Mouse (Mus musculus) 3134 (cell line): Measurements from ENCODE around the gene Shld2.
A peak's percentile ranks its signal among the peaks of the same experiment; 100 is the strongest.
"Not testable (repeated sequence)": the region's sequence is repeated elsewhere in the genome, so short reads cannot be mapped to it uniquely, and the experiment has no call there.

Source experiments
- DNase-seq: peaks from one replicate; pipeline ENCODE4 v3.0.0-alpha.2; 2011; ENCODE audit warnings: low spot score; ENCODE audit not compliant: insufficient read length; ENCODE audit errors: extremely low read depth

Shld2 gene

DNA sequence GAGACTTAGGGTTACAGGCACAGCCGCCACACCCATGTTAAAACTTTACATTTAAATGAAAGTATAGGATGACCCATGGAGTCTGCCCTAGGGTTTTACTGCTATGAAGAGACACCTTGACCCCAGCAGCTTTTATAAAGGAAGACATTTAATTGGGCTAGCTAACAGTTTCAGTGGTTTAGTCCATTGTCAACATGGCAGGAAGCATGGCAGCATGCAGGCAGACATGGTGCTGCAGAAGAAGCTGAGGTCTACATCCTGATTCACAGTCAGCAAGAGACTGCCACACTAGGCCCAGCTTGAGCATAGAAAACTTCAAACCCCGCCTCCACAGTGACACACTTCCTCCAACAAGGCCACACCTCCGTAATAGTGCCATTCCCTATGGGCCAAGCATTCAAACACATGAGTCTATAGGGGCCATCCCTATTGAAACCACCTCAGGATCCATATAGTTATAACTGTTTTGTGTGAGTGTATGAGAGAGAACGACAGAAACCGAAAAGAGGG is 13.3 kb upstream of the Shld2 start:
- no peak for DNase-seq

DNA sequence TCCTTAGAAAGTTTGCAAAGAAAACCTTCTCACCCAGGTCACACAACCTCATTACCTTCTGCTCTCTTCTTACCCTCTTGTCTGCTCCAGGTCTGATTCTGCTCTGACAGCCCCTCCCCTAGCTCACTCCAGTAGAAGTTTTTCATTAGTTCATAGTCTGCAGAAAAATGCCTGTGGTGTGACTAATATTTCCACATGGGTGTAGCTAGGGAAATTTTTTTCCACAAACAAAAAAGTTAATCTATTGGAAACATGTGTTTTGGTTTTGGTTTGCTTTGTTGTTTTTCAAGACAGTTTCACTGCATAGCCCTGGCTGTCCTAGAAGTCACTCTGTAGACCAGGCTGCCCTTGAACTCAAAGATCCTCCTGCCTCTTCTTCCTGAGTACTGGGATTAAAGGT is 7.8 kb upstream of the Shld2 start:
- DNase-seq, result peak; percentile 53

DNA sequence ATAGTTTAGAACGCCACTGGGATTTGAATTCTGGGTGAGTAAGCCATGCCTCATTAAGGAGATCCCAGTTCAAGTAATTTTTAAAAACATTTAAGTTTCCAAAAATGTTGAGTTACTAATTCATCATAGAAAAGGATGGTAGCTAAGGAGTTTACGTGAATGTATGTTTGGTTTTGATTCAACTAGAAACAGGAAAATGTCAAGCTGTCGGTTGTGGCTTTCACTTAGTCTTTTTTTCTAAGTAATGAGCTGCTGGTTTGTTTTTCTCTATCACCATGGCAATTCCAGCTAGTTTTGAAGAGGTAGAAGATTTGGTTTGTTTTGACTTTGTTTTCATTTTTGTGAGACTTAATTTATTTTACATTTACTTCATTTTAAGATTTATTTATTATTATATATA is 7.1 kb upstream of the Shld2 start:
- DNase-seq, result no peak

DNA sequence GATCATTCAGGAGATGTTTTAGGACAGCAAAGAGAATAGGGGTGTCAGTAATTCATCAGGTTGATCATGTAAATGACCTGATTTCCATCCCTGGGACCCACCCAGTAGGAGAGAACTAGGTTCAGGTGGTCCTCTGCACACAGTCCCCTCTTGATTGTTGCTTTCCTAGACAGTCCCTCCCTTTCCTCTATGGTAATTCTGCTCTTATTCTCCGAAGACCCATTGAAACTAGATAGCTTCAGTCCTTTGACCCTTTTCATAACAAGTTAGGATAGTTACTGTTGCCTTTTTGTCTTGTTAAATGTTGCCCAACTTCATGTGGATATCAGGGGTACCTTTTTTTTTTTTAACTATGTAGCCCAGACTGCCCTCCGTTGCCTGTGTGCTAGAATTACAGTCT is 6.1 kb upstream of the Shld2 start:
- DNase-seq, result no peak

DNA sequence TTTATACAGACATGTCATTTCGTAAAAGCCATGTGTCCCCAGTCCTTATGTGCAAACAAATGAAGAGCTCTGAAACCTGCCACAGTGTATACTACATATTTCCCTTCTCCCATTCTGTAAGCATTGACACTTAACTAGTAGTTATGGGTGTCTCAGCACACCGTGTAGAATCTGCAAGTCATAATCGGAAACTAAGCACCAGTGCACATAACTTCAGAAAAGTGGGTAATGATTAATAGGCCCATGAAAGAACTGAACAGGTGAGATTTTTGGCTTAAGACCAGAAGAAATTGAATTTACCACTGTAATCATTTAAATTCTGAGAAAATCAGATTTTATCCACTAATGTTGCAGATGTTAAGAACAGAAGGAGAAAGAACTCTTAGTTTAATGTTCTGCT is 4.5 kb upstream of the Shld2 start:
- DNase-seq, result no peak

DNA sequence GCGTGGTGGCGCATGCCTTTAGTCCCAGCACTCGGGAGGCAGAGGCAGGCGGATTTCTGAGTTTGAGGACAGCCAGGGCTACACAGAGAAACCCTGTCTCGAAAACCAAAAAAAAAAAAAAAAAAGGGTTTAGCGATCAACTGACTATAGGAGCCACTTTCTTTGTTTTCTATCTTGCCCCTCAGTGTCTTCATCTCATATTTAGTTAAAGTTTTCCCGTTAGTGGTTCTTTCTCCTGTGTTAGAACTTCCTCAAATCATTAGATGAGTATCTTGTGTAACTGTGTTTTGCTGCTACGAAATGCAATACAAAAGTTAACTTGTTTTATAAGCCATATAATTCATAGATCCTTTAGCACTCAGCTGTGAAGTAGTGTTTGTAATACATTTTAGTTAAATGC is 4.1 kb upstream of the Shld2 start:
- DNase-seq, result not testable (repeated sequence)

DNA sequence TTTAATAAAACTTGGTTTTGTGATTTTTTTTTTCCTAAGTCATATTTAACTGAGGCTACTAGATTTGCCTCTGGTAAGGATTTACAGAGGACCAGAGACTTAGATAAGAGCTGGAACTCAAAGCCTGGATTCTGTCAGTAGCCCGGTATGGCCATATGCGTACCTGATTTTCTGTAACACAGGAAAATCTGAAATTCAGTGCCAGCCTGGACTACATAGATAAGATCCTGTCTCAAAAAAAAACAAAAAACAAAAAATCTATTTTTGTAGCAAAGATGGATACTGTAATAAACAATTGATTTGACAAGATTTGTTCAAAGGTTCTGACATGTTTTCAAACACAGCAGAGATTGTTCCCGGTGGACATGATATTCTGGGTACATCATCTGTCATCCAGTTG is 3.3 kb upstream of the Shld2 start:
- no peak for DNase-seq

DNA sequence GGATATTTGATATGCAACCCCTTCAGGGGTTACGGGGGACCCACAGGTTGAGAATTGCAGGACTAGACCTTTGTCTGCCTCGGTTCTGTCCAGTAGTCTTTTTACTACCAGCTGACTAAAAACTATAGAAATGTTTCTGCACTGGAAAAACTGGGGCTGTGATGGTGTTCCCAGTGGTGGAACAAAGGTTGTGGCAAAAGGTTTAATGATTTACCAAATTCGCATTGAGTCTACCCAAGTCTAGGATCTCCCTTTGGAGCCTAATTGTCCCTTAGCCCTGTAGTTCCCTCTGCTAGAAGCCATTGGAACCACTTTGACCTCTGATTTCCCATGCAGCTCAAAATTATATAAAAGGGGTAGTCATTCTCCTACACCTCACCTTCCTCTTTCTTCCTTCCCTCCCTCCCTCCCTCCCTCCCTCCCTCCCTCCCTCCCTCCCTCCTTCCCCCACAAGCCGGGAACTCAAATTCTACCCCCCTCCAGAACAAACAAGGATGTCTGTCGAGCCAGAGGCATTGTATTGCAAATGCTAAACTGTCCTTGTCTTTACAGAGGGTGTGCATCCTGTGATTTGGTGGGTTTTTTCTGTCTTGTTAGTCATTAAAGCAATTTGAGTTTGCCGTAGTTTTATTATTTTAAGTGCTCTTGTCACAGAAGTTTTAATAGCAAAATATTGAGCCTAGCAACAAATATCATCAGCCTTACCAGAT is 2.2 kb upstream of the Shld2 start:
- DNase-seq, result no peak

DNA sequence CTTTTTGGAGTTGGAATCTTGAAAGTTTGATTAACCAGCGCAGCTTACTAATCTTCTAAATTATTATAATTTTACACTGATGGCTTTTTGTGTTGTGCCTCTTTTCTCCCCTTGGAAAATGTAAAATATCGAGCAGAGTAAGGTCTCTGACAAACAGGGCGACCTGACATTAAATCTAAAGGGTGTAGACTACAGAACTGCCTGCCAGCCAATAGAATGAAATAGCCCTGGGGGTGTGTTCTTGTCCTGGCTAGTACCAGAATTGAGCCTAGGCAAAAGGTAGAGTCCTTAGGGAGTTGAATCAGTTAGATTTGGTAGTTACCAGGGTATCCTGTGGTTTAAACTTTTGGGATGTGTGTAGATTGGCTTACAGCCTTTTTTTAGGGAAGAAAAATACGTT is 1.4 kb upstream of the Shld2 start:
- DNase-seq, result no peak

DNA sequence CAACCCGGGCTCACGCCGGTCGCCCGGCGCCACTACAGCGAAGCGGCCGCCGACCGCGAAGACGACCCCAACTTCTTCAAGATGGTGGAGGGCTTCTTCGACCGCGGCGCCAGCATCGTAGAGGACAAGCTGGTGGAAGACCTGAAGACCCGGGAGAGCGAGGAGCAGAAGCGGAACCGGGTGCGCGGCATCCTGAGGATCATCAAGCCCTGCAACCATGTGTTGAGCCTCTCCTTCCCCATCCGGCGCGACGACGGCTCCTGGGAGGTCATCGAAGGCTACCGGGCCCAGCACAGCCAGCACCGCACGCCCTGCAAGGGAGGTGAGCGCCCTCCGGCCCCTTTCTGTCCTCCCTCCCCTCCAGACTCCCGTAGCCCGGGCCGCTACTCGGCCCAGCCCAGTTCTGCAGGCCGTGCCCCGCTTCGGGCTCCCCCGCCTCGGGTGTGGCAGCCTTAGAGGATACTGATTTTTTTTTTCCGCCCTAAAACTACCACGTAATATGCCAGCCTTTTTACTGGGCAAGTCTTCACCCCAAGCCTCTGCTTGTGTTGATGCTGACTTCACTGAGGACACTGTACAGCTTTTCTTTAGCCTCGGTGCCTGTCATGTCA is 833 bp upstream of the Shld2 start:
- peak; percentile 72 for DNase-seq

DNA sequence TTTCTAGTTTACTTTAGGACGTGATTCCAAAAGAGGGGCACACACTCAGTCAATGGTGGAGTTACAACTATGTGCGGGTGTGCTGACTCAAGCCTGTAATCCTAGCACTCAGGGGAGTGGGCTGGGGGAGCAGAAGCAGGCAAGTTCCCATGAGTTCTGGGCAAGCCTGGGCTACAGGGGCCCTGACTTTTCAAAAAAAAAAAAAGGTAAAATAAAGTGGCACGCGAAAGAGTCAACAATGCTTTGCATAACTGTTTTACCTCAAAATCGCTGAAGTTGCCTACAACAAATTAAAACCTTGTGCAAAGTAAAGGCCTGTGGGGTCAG is 423 bp downstream of the Shld2 start:
- DNase-seq, result no peak

DNA sequence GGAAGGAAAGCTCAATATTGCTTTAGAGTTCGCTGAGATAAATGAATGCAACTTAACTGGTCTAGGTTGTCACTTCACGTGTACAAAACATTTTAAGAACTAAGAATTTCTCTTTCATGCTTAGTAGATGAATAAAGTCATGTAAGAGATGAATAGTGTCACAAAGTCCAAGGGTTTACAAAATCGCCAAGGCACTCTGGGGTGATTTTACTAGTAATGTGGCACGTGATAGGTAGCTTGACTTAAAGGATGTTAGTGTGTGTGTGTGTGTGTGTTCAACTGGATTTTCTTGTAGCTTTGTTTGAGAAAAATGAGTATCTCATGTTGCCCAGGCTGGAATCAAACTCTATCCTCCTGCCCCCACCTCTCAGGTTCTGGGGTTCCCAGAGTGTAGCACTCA is 1.0 kb downstream of the Shld2 start:
- no peak for DNase-seq

DNA sequence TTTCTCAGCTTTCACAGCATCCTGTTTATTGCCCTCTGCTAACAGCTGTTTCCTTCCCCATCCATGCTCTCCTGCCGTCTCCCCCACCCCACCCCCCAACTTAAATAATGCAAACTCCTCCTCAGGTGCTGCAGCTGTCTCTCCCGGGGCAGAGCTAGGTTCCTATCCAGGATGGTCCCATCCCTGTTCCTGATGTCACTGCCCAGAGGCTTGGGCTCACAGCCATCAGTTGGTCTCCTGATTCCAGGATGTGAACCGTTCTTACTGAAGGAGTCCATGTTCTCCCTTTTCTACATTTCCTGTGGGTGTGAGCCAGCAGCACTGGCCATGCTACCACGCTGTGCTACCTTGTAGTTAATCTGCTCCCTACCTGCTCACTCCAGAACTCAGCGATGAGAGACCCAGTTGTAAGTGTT is 7.0 kb downstream of the Shld2 start:
- DNase-seq, result no peak

DNA sequence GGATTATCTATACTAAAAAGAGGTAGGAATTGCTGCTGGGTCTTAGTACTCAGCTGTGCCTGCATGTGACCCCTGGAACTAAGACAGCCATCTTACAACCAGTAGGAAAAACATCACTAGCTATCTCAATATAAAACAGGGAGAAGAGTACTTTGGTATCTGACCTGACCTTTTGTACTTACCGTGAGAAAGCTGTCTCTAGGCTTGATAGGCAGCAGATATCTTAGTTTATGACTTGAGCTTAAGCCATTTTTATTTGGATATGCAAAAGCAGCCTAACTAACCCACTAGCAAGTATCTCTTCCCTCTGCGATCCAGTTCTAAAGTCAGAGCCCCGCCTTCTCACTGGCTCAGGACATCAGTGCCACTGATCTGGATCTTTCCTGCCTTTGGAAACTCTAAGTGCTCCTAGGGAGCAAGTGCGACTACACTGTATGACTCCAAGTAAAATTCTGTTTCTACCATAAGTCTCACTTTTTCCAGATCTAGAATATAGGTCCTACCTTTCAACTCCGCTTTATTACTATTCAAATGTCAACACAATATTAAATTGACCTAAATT is 7.5 kb downstream of the Shld2 start:
- DNase-seq, result no peak

DNA sequence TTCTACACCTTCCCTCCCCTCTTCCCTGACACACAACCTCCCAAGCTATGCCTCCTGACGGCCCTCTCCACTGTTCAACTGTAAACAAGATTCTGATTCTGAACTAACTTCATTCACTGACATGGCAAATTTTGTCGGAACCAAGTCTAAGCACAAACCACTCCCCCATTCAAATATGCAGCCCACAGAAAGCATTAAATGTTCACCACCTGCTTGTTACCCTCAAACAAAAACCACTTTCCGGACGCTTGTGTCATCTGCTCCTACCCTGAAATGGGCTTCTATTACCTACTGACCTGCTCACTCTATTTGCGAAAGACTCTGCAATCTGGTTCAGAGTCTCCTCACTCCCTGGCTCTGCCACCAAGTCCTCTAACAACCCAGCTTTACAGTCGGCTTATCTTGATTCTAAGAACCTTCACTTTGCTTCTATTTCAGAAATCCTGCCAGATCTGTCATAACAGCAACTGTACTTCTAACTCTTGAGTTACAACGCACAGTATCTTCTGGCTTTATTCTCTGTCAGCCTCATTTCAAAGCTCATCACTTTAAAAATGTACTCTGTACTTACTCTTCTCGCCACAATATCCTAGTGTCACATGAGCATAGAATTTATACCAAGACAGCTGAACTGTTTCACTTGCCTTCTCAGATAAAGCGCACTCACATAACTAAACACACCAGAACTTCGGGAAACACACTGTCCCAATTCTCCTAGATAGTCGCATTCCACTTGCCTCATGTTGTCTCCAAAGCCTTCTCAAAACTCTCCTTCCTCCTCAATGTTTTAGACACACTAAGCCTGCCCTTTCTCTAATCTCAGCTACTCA is 11.2 kb downstream of the Shld2 start:
- no peak for DNase-seq

DNA sequence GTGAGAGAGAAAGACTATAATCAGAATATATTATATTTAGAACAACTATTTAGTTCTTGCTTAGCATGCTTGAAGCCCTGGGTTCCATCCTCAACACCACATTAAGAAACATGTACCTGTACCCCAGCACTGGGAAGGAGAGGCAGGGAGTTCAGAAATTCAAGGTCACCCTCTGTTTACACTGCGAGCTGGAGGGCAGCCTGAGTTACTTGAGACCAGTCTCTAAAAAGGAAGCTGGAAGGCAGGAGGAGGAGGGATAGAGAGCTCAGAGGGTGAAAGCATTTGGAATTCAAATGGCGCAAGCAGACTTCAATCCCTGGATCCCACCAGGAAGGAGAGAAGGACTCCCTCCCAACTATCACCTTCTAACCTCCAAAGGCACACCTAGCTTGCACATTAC is 12.7 kb downstream of the Shld2 start:
- no peak for DNase-seq

DNA sequence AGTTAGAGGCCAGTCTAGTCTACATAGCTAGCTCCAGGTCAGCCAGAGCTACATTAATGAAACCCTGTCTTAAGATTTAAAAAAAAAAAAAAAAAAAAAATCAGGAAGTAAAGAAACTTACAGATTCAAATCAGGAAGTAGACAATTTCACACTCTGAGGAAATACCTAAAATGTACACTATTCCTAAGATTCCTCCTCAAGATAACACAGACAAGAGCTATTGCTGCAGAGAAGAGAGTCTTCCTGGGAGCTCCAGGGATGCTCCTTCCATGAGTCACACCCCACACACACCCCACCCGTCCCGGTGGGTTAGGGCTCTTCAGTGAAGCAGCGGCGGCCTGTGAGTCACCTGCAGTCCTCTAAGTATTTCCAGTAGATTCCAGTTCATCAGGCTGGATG is 13.3 kb downstream of the Shld2 start:
- peak; percentile 77 for DNase-seq

DNA sequence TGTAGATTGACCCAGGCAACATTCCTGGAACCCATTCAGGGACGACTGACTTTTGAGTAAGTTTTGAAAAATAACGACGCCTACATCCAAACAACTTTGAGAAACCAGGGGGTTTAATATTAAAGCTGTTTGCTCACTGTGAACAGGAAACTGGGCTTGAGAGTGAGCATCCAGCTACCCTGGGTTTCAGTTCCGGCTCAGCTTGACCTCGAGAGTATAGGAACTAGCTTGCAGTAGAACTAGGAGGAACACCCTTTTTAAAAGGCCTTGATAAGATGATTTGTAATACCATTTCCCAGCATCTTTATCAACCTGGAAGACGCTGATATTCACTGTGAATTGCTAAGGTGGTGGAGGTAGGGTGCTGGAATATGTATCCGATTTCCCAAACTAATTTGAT is 13.9 kb downstream of the Shld2 start:
- DNase-seq, result no peak

DNA sequence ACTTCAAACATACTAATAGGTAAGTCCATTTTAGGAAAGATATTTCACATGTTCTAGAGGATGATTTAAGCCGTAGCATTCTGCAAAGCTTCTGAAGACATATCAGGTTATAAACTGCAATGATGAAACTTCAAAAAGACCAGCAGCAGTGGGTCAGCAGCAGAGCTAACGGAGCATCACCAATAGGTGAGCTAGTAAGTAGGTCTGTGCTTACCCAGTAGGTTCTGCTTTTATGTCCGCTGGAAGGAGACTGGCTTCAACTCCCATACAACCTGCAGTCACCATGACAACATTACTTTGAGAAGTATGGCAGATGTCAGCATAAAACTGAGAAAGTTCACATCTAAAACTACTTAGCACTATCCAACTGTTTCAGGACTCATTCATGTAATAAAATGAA is 16.7 kb downstream of the Shld2 start:
- no peak for DNase-seq

DNA sequence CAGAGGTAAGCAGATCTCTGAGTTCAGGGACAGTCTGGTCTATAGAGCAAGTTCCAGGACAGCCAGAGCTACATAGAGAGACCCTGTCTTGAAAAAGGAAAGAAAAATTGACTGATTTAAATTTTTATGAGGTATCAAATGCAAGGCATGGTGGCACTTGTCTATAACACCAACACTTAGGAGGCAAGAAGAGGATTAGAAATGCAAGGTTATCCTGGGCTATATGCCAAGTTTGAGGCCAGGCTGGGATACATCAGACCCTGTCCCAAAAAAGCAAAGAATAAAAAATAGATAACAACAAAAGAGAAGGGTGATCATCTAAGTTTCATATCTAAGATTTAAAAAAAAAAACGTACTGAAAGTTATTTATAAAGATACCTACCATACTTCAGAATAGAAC is 20.1 kb downstream of the Shld2 start:
- DNase-seq, result no peak

DNA sequence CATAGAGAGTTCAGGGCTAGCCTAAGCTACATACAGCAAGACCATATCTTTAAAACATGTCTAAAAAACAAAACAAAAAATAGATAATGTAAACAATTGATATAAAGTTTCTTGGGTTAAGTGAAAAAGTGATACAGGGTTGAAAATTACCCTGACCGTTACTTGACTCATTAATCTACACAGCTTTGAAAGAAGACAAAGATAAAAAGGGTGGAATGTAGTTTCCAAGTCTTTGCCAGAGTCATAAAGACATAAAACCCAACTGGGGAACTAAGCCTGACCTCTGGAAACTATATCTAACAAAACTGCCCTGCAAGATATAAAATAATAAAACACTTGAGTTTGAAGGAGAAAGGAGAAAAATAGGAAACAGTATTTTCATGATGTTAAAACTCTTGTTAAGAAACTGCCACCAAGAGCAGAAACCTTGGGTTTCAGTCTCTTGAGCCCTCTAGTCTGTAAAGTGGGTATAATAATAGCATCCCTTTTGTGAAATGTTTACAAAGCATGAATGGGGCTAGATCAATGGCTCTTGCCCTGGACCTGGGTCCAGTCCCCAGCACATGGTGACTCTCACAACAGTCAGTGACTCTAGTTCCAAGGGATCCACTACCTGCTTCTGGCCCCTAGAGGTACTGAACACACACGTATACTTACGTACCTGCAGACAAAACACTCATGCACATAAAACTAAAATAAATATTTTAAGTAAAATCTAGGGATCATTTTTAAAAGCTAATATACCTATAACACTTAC is 20.9 kb downstream of the Shld2 start:
- no peak for DNase-seq
